Mouse (Mus musculus) CH12.LX (cell line): ENCODE data around the gene Nup160. TPM values are rescaled to one million over a fixed set of nuclear protein-coding genes. Genes with fewer than 3 reads are reported as not detected.
A peak's percentile ranks its signal among the peaks of the same experiment; 100 is the strongest.

ENCODE experiments used
- DNase-seq: peaks from one replicate; pipeline ENCODE4 v3.0.0-alpha.2; 2013; ENCODE audit errors: extremely low read depth
- H3K27ac ChIP-seq: 2 replicates; pipeline ENCODE4 v1.5.1; 2012; ENCODE audit warnings: low read depth, mild to moderate bottlenecking, control low read depth, moderate library complexity; ENCODE audit not compliant: insufficient read depth
- H3K27me3 ChIP-seq: replicated peaks from 2 replicates; pipeline ENCODE3; 2012; ENCODE audit warnings: inconsistent platforms
- H3K36me3 ChIP-seq, 2 experiments: replicated peaks in 1 of 2; 2 replicates each; pipeline versions ENCODE3 to v1.6.1; 2012; ENCODE audit warnings: inconsistent platforms in 1 of 2, low read length in 1 of 2, mild to moderate bottlenecking in 1 of 2, mixed read lengths in 1 of 2, moderate library complexity in 1 of 2; ENCODE audit not compliant: control insufficient read depth in 1 of 2, insufficient read depth in 1 of 2
- H3K4me1 ChIP-seq, 2 experiments: 2 replicates each; pipeline ENCODE4 v1.6.1; 2012; ENCODE audit warnings: inconsistent platforms in 1 of 2, moderate library complexity in 1 of 2; ENCODE audit not compliant: insufficient read depth in 2 of 2, control insufficient read depth in 1 of 2
- H3K4me2 ChIP-seq: 2 replicates; pipeline ENCODE4 v1.6.1; 2012; ENCODE audit warnings: low read depth, mild to moderate bottlenecking, control low read depth; ENCODE audit not compliant: poor library complexity, insufficient read depth, severe bottlenecking
- H3K4me3 ChIP-seq, 3 experiments: fragments of 150-350 bp in 1 of 3; sonication (generic) in 1 of 3; replicated peaks in 1 of 3; 2 replicates each; pipeline versions ENCODE3 to v1.5.1; 2011 to 2012; ENCODE audit warnings: low read depth in 2 of 3, low read length in 2 of 3, mild to moderate bottlenecking in 2 of 3, moderate library complexity in 2 of 3, control low read depth in 1 of 3, improper control_type of control experiment in 1 of 3, inconsistent platforms in 1 of 3, mixed read lengths in 1 of 3; ENCODE audit not compliant: poor library complexity in 1 of 3
- H3K79me2 ChIP-seq: replicated peaks from 2 replicates; pipeline ENCODE4 v1.6.1; 2012; ENCODE audit warnings: mild to moderate bottlenecking, moderate library complexity; ENCODE audit not compliant: control insufficient read depth, poor library complexity, insufficient read depth, severe bottlenecking; ENCODE audit errors: extremely low read depth
- H3K9ac ChIP-seq: 2 replicates; pipeline ENCODE4 v1.6.1; 2012; ENCODE audit warnings: low read depth, mild to moderate bottlenecking, control low read depth, moderate library complexity; ENCODE audit not compliant: insufficient read depth
- H3K9me3 ChIP-seq: replicated peaks from 2 replicates; pipeline ENCODE3; 2012; ENCODE audit warnings: low read length, inconsistent platforms, mixed read lengths
- BHLHE40 ChIP-seq: IDR thresholded peaks from 2 replicates; pipeline ENCODE4 v1.6.1; 2011; ENCODE audit warnings: mild to moderate bottlenecking, low read depth, low read length, improper control_type of control experiment
- CHD2 ChIP-seq: IDR thresholded peaks from 2 replicates; pipeline ENCODE4 v1.6.1; 2011; ENCODE audit warnings: low read length, improper control_type of control experiment
- E2F4 ChIP-seq: IDR thresholded peaks from 2 replicates; pipeline ENCODE4 v1.6.1; 2011; ENCODE audit warnings: low read depth, low read length, improper control_type of control experiment; ENCODE audit not compliant: insufficient replicate concordance
- ELF1 ChIP-seq: IDR thresholded peaks from 2 replicates; pipeline ENCODE4 v1.6.1; 2014; ENCODE audit warnings: low read depth, mild to moderate bottlenecking, inconsistent platforms, low read length, improper control_type of control experiment
- EP300 ChIP-seq: IDR thresholded peaks from 2 replicates; pipeline ENCODE4 v1.6.1; 2011; ENCODE audit warnings: low read length, improper control_type of control experiment
- ETS1 ChIP-seq: conservative IDR thresholded peaks from 2 replicates; pipeline ENCODE4 v1.6.1; 2012; ENCODE audit warnings: low read depth, mild to moderate bottlenecking, inconsistent platforms, low read length, improper control_type of control experiment, moderate library complexity
- GABPA ChIP-seq: IDR thresholded peaks from 2 replicates; pipeline ENCODE4 v1.6.1; 2012; ENCODE audit warnings: low read depth, low read length, improper control_type of control experiment, inconsistent platforms; ENCODE audit not compliant: insufficient replicate concordance
- HCFC1 ChIP-seq: IDR thresholded peaks from 2 replicates; pipeline ENCODE4 v1.6.1; 2012; ENCODE audit warnings: low read depth, mild to moderate bottlenecking, inconsistent platforms, low read length, improper control_type of control experiment
- JUN ChIP-seq: IDR thresholded peaks from 2 replicates; pipeline ENCODE4 v1.6.1; 2011; ENCODE audit warnings: low read depth, mild to moderate bottlenecking, low read length, improper control_type of control experiment, moderate library complexity; ENCODE audit not compliant: insufficient read depth
- JUND ChIP-seq: conservative IDR thresholded peaks from 2 replicates; pipeline ENCODE4 v1.6.1; 2011; ENCODE audit warnings: low read depth, low read length, improper control_type of control experiment
- MAFK ChIP-seq: IDR thresholded peaks from 2 replicates; pipeline ENCODE4 v1.6.1; 2011; ENCODE audit warnings: low read length, improper control_type of control experiment; ENCODE audit not compliant: insufficient replicate concordance
- MAX ChIP-seq: IDR thresholded peaks from 2 replicates; pipeline ENCODE4 v1.6.1; 2011; ENCODE audit warnings: low read length, improper control_type of control experiment
- MAZ ChIP-seq: IDR thresholded peaks from 2 replicates; pipeline ENCODE4 v1.6.1; 2012; ENCODE audit warnings: low read depth, mild to moderate bottlenecking, inconsistent platforms, low read length, improper control_type of control experiment, moderate library complexity
- MEF2A ChIP-seq: IDR thresholded peaks from 2 replicates; pipeline ENCODE4 v1.6.1; 2014; ENCODE audit warnings: low read depth, mild to moderate bottlenecking, inconsistent platforms, low read length, improper control_type of control experiment, borderline replicate concordance
- MXI1 ChIP-seq: IDR thresholded peaks from 2 replicates; pipeline ENCODE4 v1.6.1; 2011; ENCODE audit warnings: mild to moderate bottlenecking, low read depth, low read length, improper control_type of control experiment
- MYC ChIP-seq: IDR thresholded peaks from 2 replicates; pipeline ENCODE4 v1.6.1; 2011; ENCODE audit warnings: low read depth, mild to moderate bottlenecking, improper control_type of control experiment, low read length
- NELFE ChIP-seq: IDR thresholded peaks from 2 replicates; pipeline ENCODE4 v1.6.1; 2011; ENCODE audit warnings: low read depth, low read length, improper control_type of control experiment
- PAX5 ChIP-seq: IDR thresholded peaks from 2 replicates; pipeline ENCODE4 v1.6.1; 2012; ENCODE audit warnings: low read length, inconsistent platforms, mixed read lengths
- POLR2A ChIP-seq: IDR thresholded peaks from 2 replicates; pipeline ENCODE4 v1.6.1; 2011; ENCODE audit warnings: low read depth, mild to moderate bottlenecking, improper control_type of control experiment, low read length
- RAD21 ChIP-seq: IDR thresholded peaks from 2 replicates; pipeline ENCODE4 v1.6.1; 2011; ENCODE audit warnings: low read depth, mild to moderate bottlenecking, low read length, improper control_type of control experiment, moderate library complexity
- RCOR1 ChIP-seq: conservative IDR thresholded peaks from 2 replicates; pipeline ENCODE4 v1.6.1; 2012; ENCODE audit warnings: low read depth, mild to moderate bottlenecking, inconsistent platforms, low read length, improper control_type of control experiment
- SIN3A ChIP-seq: IDR thresholded peaks from 2 replicates; pipeline ENCODE4 v1.6.1; 2012; ENCODE audit warnings: low read length, improper control_type of control experiment, inconsistent platforms
- SMC3 ChIP-seq: IDR thresholded peaks from 2 replicates; pipeline ENCODE4 v1.6.1; 2011; ENCODE audit warnings: low read depth, low read length, improper control_type of control experiment
- UBTF ChIP-seq: IDR thresholded peaks from 2 replicates; pipeline ENCODE4 v1.6.1; 2012; ENCODE audit warnings: low read depth, mild to moderate bottlenecking, inconsistent platforms, low read length, improper control_type of control experiment, moderate library complexity
- USF2 ChIP-seq: conservative IDR thresholded peaks from 2 replicates; pipeline ENCODE4 v1.6.1; 2011; ENCODE audit warnings: low read depth, low read length, improper control_type of control experiment
- ZC3H11A ChIP-seq: IDR thresholded peaks from 2 replicates; pipeline ENCODE4 v1.6.1; 2012; ENCODE audit warnings: low read depth, mild to moderate bottlenecking, inconsistent platforms, low read length, improper control_type of control experiment
- dilution Hi-C: fragments of 300-500 bp; cut with MboI; formaldehyde crosslinking; loops from 2 replicates; pipeline ENCODE4 v1.14.3; 2020; ENCODE audit warnings: low sequenced_read_pairs; ENCODE audit not compliant: extremely low pct_unique_long_range_greater_than_20kb, extremely low pct_ligation_motif_present
- in situ Hi-C: fragments of 300-500 bp; cut with MboI; formaldehyde crosslinking; loops from 3 replicates; pipeline ENCODE4 v1.14.3; 2019; ENCODE audit warnings: low sequenced_read_pairs, low pct_ligation_motif_present, low pct_unique_long_range_greater_than_20kb, mixed read lengths
- polyA plus RNA-seq: library from polyadenylated mRNA; unstranded; fragments of >175 nt; gene quantifications from 2 replicates; pipeline ENCODE4 v1.2.1, GENCODE M21; 2012; ENCODE audit warnings: low read depth; ENCODE audit not compliant: insufficient read length
- total RNA-seq, 2 experiments: library from RNA; depleted of rRNA; stranded (reverse); fragments of 300-350 nt in 1 of 2; fragments of >200 nt in 1 of 2; gene quantifications; 2 replicates each; pipeline ENCODE4 v1.2.3; 2012 to 2014

The Nup160 gene
- total and polyA plus RNA-seq, 3 experiments = 32.7 to 71.8 (median 59.1) TPM

DNA sequence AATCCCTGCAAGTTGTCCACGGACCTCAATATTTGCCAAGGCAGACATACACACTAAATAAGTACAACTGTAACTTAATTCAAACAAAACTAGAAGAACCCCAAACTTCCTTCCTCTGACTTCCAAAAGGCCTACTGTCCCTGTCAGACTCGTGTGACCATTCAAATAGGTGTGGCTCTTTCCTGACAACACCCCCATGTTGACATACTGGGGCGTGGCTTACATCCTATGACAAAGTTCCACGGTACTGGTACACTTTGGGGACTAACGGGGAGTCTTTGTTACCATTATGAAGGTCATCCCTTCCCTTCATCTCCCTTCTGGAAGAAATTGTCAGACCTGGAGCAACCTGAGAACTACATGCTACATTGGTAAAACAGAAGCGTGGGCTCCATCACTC lies 29.9 kb upstream of the Nup160 start:
- Histone ChIP-seq H3K4me3 (no peak overlapping the region), H3K79me2 (no peaks in the 10 kb centered on the region), H3K36me3 (no peaks in the 10 kb centered on the region), H3K9ac (no peak overlapping the region), H3K4me2 (no peak overlapping the region), H3K27ac (no peak overlapping the region), H3K27me3 (no peaks in the 10 kb centered on the region), H3K9me3 (no peaks in the 10 kb centered on the region), H3K4me1 (peaks cover 8 to 34% of the 10 kb centered on the region in 2 experiments)
- no peak for TF ChIP-seq BHLHE40
- TF ChIP-seq RCOR1 = no peak
- no peak for TF ChIP-seq ELF1
- TF ChIP-seq SMC3 = no peak
- dilution Hi-C loops = no loop called here
- DNase-seq = no peak
- in situ Hi-C loops = no loop called here

DNA sequence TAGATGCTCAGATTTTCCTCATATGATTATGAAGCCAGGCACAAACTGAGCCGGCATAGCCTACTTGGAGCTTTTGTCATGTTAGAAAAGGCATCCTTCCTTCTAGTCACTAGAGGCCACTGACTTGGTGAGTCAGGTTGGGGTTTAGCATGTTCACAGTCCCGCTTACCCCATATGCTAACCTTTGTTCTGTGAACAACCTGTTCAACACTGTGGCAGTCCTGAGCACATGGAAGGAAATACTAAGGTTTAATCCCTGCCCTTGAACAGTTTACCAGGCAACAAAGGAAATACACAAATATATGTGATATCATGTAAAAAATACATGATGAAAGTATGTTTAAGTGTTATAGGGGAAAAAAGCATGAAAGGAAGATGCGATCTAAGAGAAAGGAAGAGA lies 27.6 kb upstream of the Nup160 start:
- in situ Hi-C loops = no loop called here
- peak overlapping the region; percentile 18; the same call in 1 of the 2 replicates for H3K27ac ChIP-seq
- H3K36me3 ChIP-seq = no peaks in the 10 kb centered on the region
- 0 out of 2 replicates have a peak overlapping the region, but pooled peaks have one; percentile 19 for H3K9ac ChIP-seq
- H3K4me3 ChIP-seq = no peak overlapping the region
- peak; percentile 51 for TF ChIP-seq MAX
- TF ChIP-seq RAD21 = no peak
- peak; percentile 14; the same call in 1 of the 2 replicates for TF ChIP-seq MYC
- TF ChIP-seq, all 38 proteins: peak for 2
- dilution Hi-C loops = no loop called here
- no peaks in the 10 kb centered on the region for H3K79me2 ChIP-seq
- H3K27me3 ChIP-seq = no peaks in the 10 kb centered on the region
- H3K4me2 ChIP-seq = peak overlapping the region; percentile 62
- no peaks in the 10 kb centered on the region for H3K9me3 ChIP-seq
- H3K4me1 ChIP-seq = peaks cover 17 to 49% of the 10 kb centered on the region in 2 experiments
- DNase-seq = peak; percentile 40

DNA sequence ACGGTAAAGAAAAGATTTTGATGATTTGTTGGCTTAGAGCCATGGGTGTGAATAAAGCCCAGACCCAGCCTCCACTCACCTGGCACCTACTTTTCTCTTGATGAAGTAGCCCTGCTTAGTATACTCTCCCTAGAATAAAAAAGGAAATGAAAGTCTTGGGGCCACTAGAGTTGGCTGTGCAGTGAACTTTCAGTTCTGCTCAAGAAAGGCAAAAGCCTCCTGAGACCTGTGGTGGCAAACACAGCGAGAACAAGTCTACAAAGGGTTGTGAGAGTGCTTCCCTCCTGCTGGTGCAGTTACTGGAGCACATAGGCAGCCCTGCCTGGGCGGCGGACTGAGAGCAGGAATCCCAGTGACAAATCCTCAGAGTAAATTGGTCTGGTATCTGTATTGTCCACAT lies 27.1 kb upstream of the Nup160 start:
- Histone ChIP-seq H3K36me3 (no peaks in the 10 kb centered on the region), H3K9ac (peak overlapping the region; percentile 56), H3K27ac (peak overlapping the region; percentile 52), H3K79me2 (no peaks in the 10 kb centered on the region), H3K27me3 (no peaks in the 10 kb centered on the region), H3K4me2 (peak overlapping the region; percentile 85), H3K4me3 (peak overlapping the region in 2 of 3 experiments; percentile 13 to 15), H3K9me3 (no peaks in the 10 kb centered on the region), H3K4me1 (peaks cover 20 to 55% of the 10 kb centered on the region in 2 experiments)
- peak; percentile 93 for DNase-seq
- in situ Hi-C loops (no loop called here), dilution Hi-C loops (no loop called here)
- TF ChIP-seq ELF1 (peak; percentile 37; the same call in 1 of the 2 replicates), E2F4 (no peak), RCOR1 (peak; percentile 99), NELFE (no peak; the same call in 1 of the 2 replicates), MEF2A (peak; percentile 94), ZC3H11A (no peak), EP300 (peak; percentile 100), MAZ (peak; percentile 89), USF2 (no peak), SIN3A (peak; percentile 68), MAFK (peak; percentile 86), PAX5 (no peak), POLR2A (peak; percentile 26; the same call in 1 of the 2 replicates), CHD2 (peak; percentile 94), MXI1 (no peak), JUND (peak; percentile 76), MYC (peak; percentile 70), BHLHE40 (peak; percentile 90), GABPA (no peak), HCFC1 (peak; percentile 18; the same call in 1 of the 2 replicates), JUN (peak; percentile 63), RAD21 (peak; percentile 16), ETS1 (peak; percentile 90), UBTF (no peak)
